ENCODE assay signal across 20 mouse cellular contexts in genomic region chr1:61709812-61710211, GRCm38 (mm10).
"Had no signal": no experiment of that assay in that cellular context is flagged by ENCODE, and none has a peak within 500 bp of the region (broad histone marks: within the 10 kb centered on the region; RNA-seq: fewer than 3 reads in every experiment).

No protein-coding gene starts in this region.

- H3K9ac ChIP-seq: liver, embryonic 15.5 days; liver, postnatal 0 days; lung, embryonic 15.5 days; midbrain, embryonic 13.5 days; midbrain, embryonic 15.5 days; neural tube, embryonic 12.5 days; stomach, embryonic 15.5 days had no signal

- H3K9me3 ChIP-seq: liver, embryonic 15.5 days; lung, embryonic 15.5 days; megakaryocyte, embryonic 14.5 days; midbrain, embryonic 13.5 days; midbrain, embryonic 15.5 days; neural tube, embryonic 12.5 days; stomach, embryonic 15.5 days had no signal

- DNase-seq: liver, postnatal 0 days; lung, adult 2 months; lung, postnatal 14 days; lung, postnatal 36 days; right cerebral cortex, postnatal 14 days; spleen, adult 18-20 months; thymus, adult 2 months; thymus, postnatal 25 days; thymus, postnatal 4 days had no signal

- H3K27ac ChIP-seq: liver, embryonic 15.5 days; lung, embryonic 15.5 days; macrophage; midbrain, embryonic 13.5 days; midbrain, embryonic 15.5 days; neural tube, embryonic 12.5 days; stomach, embryonic 15.5 days; stomach, postnatal 0 days had no signal

- H3K4me2 ChIP-seq: liver, embryonic 15.5 days; lung, embryonic 15.5 days; midbrain, embryonic 11.5 days; midbrain, embryonic 13.5 days; midbrain, embryonic 15.5 days; neural tube, embryonic 12.5 days; stomach, embryonic 15.5 days had no signal

- ATAC-seq: liver, postnatal 0 days; lung, postnatal 0 days; midbrain, embryonic 13.5 days; midbrain, embryonic 15.5 days had no signal

- H3K27me3 ChIP-seq: liver, embryonic 15.5 days; lung, embryonic 15.5 days; megakaryocyte, embryonic 14.5 days; midbrain, embryonic 13.5 days; midbrain, embryonic 15.5 days; neural tube, embryonic 12.5 days; stomach, embryonic 15.5 days had no signal

- H3K36me3 ChIP-seq: liver, embryonic 15.5 days; lung, embryonic 15.5 days; midbrain, embryonic 13.5 days; midbrain, embryonic 15.5 days; neural tube, embryonic 12.5 days; stomach, embryonic 15.5 days had no signal

- H3K4me3 ChIP-seq: liver, embryonic 15.5 days; lung, embryonic 15.5 days; midbrain, embryonic 13.5 days; midbrain, embryonic 15.5 days; neural tube, embryonic 12.5 days; stomach, embryonic 15.5 days had no signal

- H3K4me1 ChIP-seq: liver, embryonic 15.5 days; lung, embryonic 15.5 days; midbrain, embryonic 13.5 days; midbrain, embryonic 15.5 days; neural tube, embryonic 12.5 days; stomach, embryonic 15.5 days had no signal
